Mouse (Mus musculus) neural tube, embryonic 11.5 days (tissue): ENCODE results near the gene Sorbs2. TPM values are rescaled to one million over a fixed set of nuclear protein-coding genes. Genes with fewer than 3 reads are reported as not detected.
A peak's percentile ranks its signal among the peaks of the same experiment; 100 is the strongest.

Source experiments
- ATAC-seq: fragments of 200-750 bp; cut with Nextera tagmentation; 2 replicates; pipeline ENCODE4 v1.8.0; 2017; ENCODE audit warnings: moderate number of reproducible peaks, mild to moderate bottlenecking, moderate TSS enrichment, moderate library complexity; ENCODE audit not compliant: insufficient read depth, low FRiP score, low TSS enrichment
- DNase-seq: peaks from one replicate; pipeline ENCODE4 v3.0.0-alpha.2; 2015; ENCODE audit warnings: low spot score
- H3K27ac ChIP-seq: fragments of 300-500 bp; sonication (generic); 2 replicates; pipeline ENCODE4 v1.5.1; 2014; ENCODE audit warnings: low read depth, mild to moderate bottlenecking, low read length
- H3K27me3 ChIP-seq: fragments of 300-500 bp; sonication (generic); 2 replicates; pipeline ENCODE4 v1.6.1; 2014; ENCODE audit warnings: mild to moderate bottlenecking, low read length, mixed read lengths; ENCODE audit not compliant: control insufficient read depth, insufficient read depth
- H3K36me3 ChIP-seq: fragments of 300-500 bp; sonication (generic); 2 replicates; pipeline ENCODE4 v1.6.1; 2014; ENCODE audit warnings: mild to moderate bottlenecking, low read length, moderate library complexity, mixed read lengths; ENCODE audit not compliant: control insufficient read depth, insufficient read depth
- H3K4me1 ChIP-seq: fragments of 300-500 bp; sonication (generic); 2 replicates; pipeline ENCODE4 v1.6.1; 2014; ENCODE audit warnings: low read length, mixed read lengths; ENCODE audit not compliant: control insufficient read depth, insufficient read depth
- H3K4me2 ChIP-seq: fragments of 300-500 bp; sonication (generic); 2 replicates; pipeline ENCODE4 v1.6.1; 2014; ENCODE audit warnings: low read depth, mild to moderate bottlenecking, moderate library complexity
- H3K4me3 ChIP-seq: fragments of 300-500 bp; sonication (generic); 2 replicates; pipeline ENCODE4 v1.5.1; 2014; ENCODE audit warnings: low read depth, low read length
- H3K9ac ChIP-seq: fragments of 300-500 bp; sonication (generic); 2 replicates; pipeline ENCODE4 v1.6.1; 2014; ENCODE audit warnings: mild to moderate bottlenecking, low read length
- H3K9me3 ChIP-seq: fragments of 300-500 bp; sonication (generic); 2 replicates; pipeline ENCODE4 v1.6.1; 2016; ENCODE audit warnings: low read length; ENCODE audit not compliant: control insufficient read depth
- WGBS: fragments of 180-500 bp; shearing (Covaris S2); extraction: QIAGEN DNeasy Blood & Tissue Kit; methylation state at CpG from one replicate; pipeline ENCODE4 v1.1.7; 2014; 5-methylcytosine and 5-hydroxymethylcytosine counted together
- polyA plus RNA-seq: library from polyadenylated mRNA; unstranded; fragments of >200 nt; fragmentation: Nextera tagmentation; extraction: Ambion mirVana; gene quantifications from 2 replicates; pipeline ENCODE4 v1.2.1, GENCODE M21; 2014

Gene Sorbs2
- polyA plus RNA-seq, 1 experiment from 2014 or later = 40.9 TPM

- Histone ChIP-seq H3K4me3 (no peak overlapping the region), H3K36me3 (no peaks in the 10 kb centered on the region), H3K9ac (no peak overlapping the region), H3K4me1 (no peaks in the 10 kb centered on the region), H3K4me2 (no peak overlapping the region), H3K27ac (no peak overlapping the region), H3K27me3 (no peaks in the 10 kb centered on the region), H3K9me3 (no peaks in the 10 kb centered on the region)
- DNase-seq (no peak), ATAC-seq (no peak)
- 82% methylated on average over 3 of the region's 3 CpGs for WGBS
Observed at GRCm38 (mm10) chr8:45724204-45724603, 216.6 kb downstream of the Sorbs2 start.

- no peak for DNase-seq
- H3K9me3 ChIP-seq = no peaks in the 10 kb centered on the region
- no peak for ATAC-seq
- H3K4me3 ChIP-seq = no peak overlapping the region
- whole genome bisulfite sequencing = 75% methylated on average over 5 of the region's 5 CpGs
- no peaks in the 10 kb centered on the region for H3K27me3 ChIP-seq
- H3K27ac ChIP-seq = no peak overlapping the region
- no peak overlapping the region for H3K9ac ChIP-seq
- H3K36me3 ChIP-seq = no peaks in the 10 kb centered on the region
- no peaks in the 10 kb centered on the region for H3K4me1 ChIP-seq
- no peak overlapping the region for H3K4me2 ChIP-seq
Observed at GRCm38 (mm10) chr8:45725321-45725720, 217.7 kb downstream of the Sorbs2 start.

GRCm38 (mm10) chr8:45729850-45730382 is 222.3 kb downstream of the Sorbs2 start:
- DNase-seq (no peak), ATAC-seq (no peak)
- Histone ChIP-seq H3K9ac (no peak overlapping the region), H3K4me2 (no peak overlapping the region), H3K36me3 (no peaks in the 10 kb centered on the region), H3K27me3 (no peaks in the 10 kb centered on the region), H3K9me3 (no peaks in the 10 kb centered on the region), H3K4me3 (no peak overlapping the region), H3K27ac (no peak overlapping the region), H3K4me1 (no peaks in the 10 kb centered on the region)
- 69% methylated on average over 7 of the region's 7 CpGs for WGBS

DNA sequence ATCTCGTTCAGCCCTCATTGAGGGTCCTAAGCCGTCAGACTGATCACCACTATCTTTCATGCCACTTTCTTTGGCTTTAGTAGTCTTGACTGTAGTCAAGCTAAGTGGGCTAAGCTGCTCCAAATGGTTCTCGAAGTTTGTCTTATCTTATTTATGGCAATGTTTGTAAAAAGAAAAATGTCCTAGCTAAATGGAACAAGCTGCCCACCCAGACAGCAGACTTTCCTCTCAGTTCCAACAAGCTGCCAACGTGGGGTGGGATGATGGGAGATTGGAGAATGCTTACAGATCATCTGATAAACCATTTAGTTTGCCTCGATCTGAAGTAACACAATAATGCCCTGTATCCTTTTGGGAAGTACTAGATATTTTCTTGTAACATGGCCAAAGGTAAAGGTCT is 223.2 kb downstream of the Sorbs2 start:
- Histone ChIP-seq H3K9me3 (no peaks in the 10 kb centered on the region), H3K4me1 (no peaks in the 10 kb centered on the region), H3K4me2 (no peak overlapping the region), H3K36me3 (no peaks in the 10 kb centered on the region), H3K9ac (no peak overlapping the region), H3K27ac (no peak overlapping the region), H3K4me3 (no peak overlapping the region), H3K27me3 (no peaks in the 10 kb centered on the region)
- DNase-seq = no peak
- 82% methylated on average over 5 of the region's 5 CpGs for WGBS
- no peak for ATAC-seq

DNA sequence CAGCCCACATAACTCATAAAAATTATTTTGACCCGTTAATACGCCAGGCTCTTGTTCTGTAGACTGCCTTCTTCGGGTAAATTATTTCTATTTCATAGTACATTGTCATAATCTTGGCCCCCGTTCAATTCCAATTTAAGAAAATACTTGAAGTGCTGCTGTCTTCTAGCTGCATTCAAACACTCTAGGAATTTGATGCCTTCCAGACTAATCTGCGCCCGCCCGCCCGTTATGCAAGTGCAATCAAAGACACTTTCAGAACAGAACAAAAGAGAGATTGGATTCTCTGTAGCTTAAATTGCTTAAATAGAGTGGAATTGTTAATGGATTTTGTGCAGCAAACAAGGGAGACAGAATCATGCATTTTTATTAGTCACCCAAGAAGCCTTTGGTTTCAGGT is 226.5 kb downstream of the Sorbs2 start:
- ATAC-seq (no peak), DNase-seq (no peak)
- 91% methylated on average over 8 of the region's 8 CpGs for WGBS
- Histone ChIP-seq H3K27ac (no peak overlapping the region), H3K36me3 (no peaks in the 10 kb centered on the region), H3K9ac (no peak overlapping the region), H3K4me1 (no peaks in the 10 kb centered on the region), H3K4me2 (no peak overlapping the region), H3K27me3 (no peaks in the 10 kb centered on the region), H3K4me3 (no peak overlapping the region), H3K9me3 (no peaks in the 10 kb centered on the region)

GRCm38 (mm10) chr8:45737266-45737665 is 229.7 kb downstream of the Sorbs2 start:
- no peaks in the 10 kb centered on the region for H3K9me3 ChIP-seq
- H3K4me2 ChIP-seq = no peak overlapping the region

GRCm38 (mm10) chr8:45743326-45743725 is 235.7 kb downstream of the Sorbs2 start:
- Histone ChIP-seq H3K27me3 (no peaks in the 10 kb centered on the region), H3K4me1 (no peaks in the 10 kb centered on the region), H3K9me3 (no peaks in the 10 kb centered on the region), H3K4me3 (no peak overlapping the region), H3K9ac (no peak overlapping the region), H3K27ac (no peak overlapping the region), H3K4me2 (no peak overlapping the region), H3K36me3 (no peaks in the 10 kb centered on the region)
- DNase-seq = no peak
- WGBS = 93% methylated on average over 2 of the region's 2 CpGs
- no peak for ATAC-seq

More at GRCm38 (mm10) chr8:45737266-45737665, 229.7 kb downstream of the Sorbs2 start:
- no peak overlapping the region for H3K27ac ChIP-seq
- H3K4me1 ChIP-seq = no peaks in the 10 kb centered on the region
- ATAC-seq = no peak
- H3K4me3 ChIP-seq = no peak overlapping the region
- no peak for DNase-seq
- no peaks in the 10 kb centered on the region for H3K36me3 ChIP-seq
- no peak overlapping the region for H3K9ac ChIP-seq
- WGBS = 97% methylated on average over 2 of the region's 2 CpGs
- no peaks in the 10 kb centered on the region for H3K27me3 ChIP-seq

DNA sequence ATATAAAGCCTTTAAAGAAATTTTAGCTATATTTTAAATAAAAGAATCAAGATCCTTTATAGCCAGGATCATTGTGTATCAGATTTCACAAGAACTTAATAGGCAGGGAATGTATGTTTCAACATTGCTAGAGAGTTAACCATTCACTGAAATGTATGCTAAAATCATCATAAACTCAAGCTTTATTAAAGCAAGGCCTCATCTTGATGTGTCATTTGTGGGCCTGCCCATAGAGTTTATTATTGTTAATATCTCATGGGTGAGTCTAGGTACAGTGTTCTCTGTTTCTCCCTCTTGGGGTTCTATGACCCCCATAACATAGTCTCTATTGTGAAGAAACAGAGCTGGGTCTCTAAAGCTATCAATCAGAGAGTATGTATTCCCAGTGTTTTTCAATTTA is 236.2 kb downstream of the Sorbs2 start:
- Histone ChIP-seq H3K27ac (no peak overlapping the region), H3K4me1 (no peaks in the 10 kb centered on the region), H3K9me3 (no peaks in the 10 kb centered on the region), H3K4me3 (no peak overlapping the region), H3K36me3 (no peaks in the 10 kb centered on the region), H3K27me3 (no peaks in the 10 kb centered on the region), H3K9ac (no peak overlapping the region), H3K4me2 (no peak overlapping the region)
- DNase-seq (no peak), ATAC-seq (no peak)

GRCm38 (mm10) chr8:45751512-45752502 is 244.2 kb downstream of the Sorbs2 start:
- Histone ChIP-seq H3K9ac (no peak overlapping the region), H3K4me2 (no peak overlapping the region), H3K36me3 (no peaks in the 10 kb centered on the region), H3K4me3 (no peak overlapping the region), H3K9me3 (no peaks in the 10 kb centered on the region), H3K4me1 (no peaks in the 10 kb centered on the region), H3K27me3 (no peaks in the 10 kb centered on the region), H3K27ac (no peak overlapping the region)
- ATAC-seq = no peak
- 69% methylated on average over 12 of the region's 12 CpGs for WGBS
- DNase-seq = peak; percentile 34
